Mouse (Mus musculus): Measurements from ENCODE around the gene Klf1. TPM values are rescaled to one million over a fixed set of nuclear protein-coding genes. Genes with fewer than 3 reads are reported as not detected.

Klf1 gene
- polyA plus RNA-seq (2014; fragmentation: Nextera tagmentation; extraction: Ambion mirVana), result 0.70 and 0.91 TPM in 2 replicates

DNA sequence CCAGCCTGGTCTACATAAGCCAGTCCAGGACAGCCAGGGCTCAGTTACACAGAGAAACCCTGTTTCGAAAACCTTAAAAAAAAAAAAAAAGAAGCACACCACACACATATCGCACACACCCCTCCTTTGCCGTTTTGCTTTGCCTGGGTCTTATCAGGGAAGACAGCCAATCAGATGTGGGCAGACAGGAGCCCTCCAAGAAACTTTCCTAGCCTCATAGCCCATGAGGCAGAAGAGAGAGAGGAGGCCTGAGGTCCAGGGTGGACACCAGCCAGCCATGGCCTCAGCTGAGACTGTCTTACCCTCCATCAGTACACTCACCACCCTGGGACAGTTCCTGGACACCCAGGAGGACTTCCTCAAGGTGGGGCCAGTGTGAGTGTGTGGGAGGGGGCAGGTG is at the start of gene Klf1:
Gene Klf1 (plus strand): TSS at position 177 of the 400 bp plus-strand sequence.
- H3K4me3 ChIP-seq (replicated peaks; ENCODE audit: low read length), result peak within 1 kb of the TSS; percentile 41
- peaks cover 10% of the 10 kb centered on the region for H3K4me1 ChIP-seq (replicated peaks; ENCODE audit: control insufficient read depth, insufficient read depth, low read length)
- 77% methylated on average over 3 of the region's 3 CpGs for WGBS
- ATAC-seq (ENCODE audit: low FRiP score), result no peak
- H3K9ac ChIP-seq, result peak within 1 kb of the TSS; percentile 60
- H3K36me3 ChIP-seq (replicated peaks; ENCODE audit: control insufficient read depth, insufficient read depth), result no peaks in the 10 kb centered on the region; the same call in 1 of the 2 replicates
- no peaks in the 10 kb centered on the region for H3K9me3 ChIP-seq (ENCODE audit: control insufficient read depth, low read length)
- DNase-seq (ENCODE audit: low spot score), result no peak
- peak within 1 kb of the TSS; percentile 90 for H3K4me2 ChIP-seq (replicated peaks)
- H3K27ac ChIP-seq, result no peak within 1 kb of the TSS
- peaks cover 16% of the 10 kb centered on the region; the same call in 1 of the 2 replicates for H3K27me3 ChIP-seq (ENCODE audit: control insufficient read depth, insufficient read depth, low read length)

- H3K4me2 ChIP-seq (replicated peaks), result no peak overlapping the region
- H3K4me3 ChIP-seq (replicated peaks; ENCODE audit: low read length), result peak overlapping the region; percentile 76; the same call in 1 of the 2 replicates
- no peak overlapping the region for H3K27ac ChIP-seq
- peaks cover 11% of the 10 kb centered on the region for H3K4me1 ChIP-seq (replicated peaks; ENCODE audit: control insufficient read depth, insufficient read depth, low read length)
- DNase-seq (ENCODE audit: low spot score) (no peak), ATAC-seq (ENCODE audit: low FRiP score) (peak; percentile 41; the same call in 1 of the 2 replicates)
- no peaks in the 10 kb centered on the region for H3K27me3 ChIP-seq (ENCODE audit: control insufficient read depth, insufficient read depth, low read length)
- H3K9ac ChIP-seq, result no peak overlapping the region
- WGBS, result 97% methylated on average over 3 of the region's 3 CpGs
- H3K9me3 ChIP-seq (ENCODE audit: control insufficient read depth, low read length), result no peaks in the 10 kb centered on the region
- H3K36me3 ChIP-seq (replicated peaks; ENCODE audit: control insufficient read depth, insufficient read depth), result peaks cover 25% of the 10 kb centered on the region
These were observed 45.3 kb upstream of the Klf1 start for GRCm38 (mm10) chr8:84856434-84856833.

GRCm38 (mm10) chr8:84856864-84857441 is 44.8 kb upstream of the Klf1 start, which contains the start of gene Farsa:
Gene Farsa (plus strand): TSS chr8:84856989.
- WGBS, result under 1% methylated on average over 39 of the region's 39 CpGs
- Histone ChIP-seq H3K4me1 (replicated peaks; ENCODE audit: control insufficient read depth, insufficient read depth, low read length) (peaks cover 11% of the 10 kb centered on the region), H3K27me3 (ENCODE audit: control insufficient read depth, insufficient read depth, low read length) (no peaks in the 10 kb centered on the region), H3K27ac (peak within 1 kb of the TSS; percentile 79), H3K9me3 (ENCODE audit: control insufficient read depth, low read length) (no peaks in the 10 kb centered on the region), H3K4me2 (replicated peaks) (peak within 1 kb of the TSS; percentile 75), H3K9ac (peak within 1 kb of the TSS; percentile 80), H3K36me3 (replicated peaks; ENCODE audit: control insufficient read depth, insufficient read depth) (peaks cover 30% of the 10 kb centered on the region), H3K4me3 (replicated peaks; ENCODE audit: low read length) (peak within 1 kb of the TSS; percentile 76)
- peak; percentile 95 for DNase-seq (ENCODE audit: low spot score)
- ATAC-seq (ENCODE audit: low FRiP score), result peak; percentile 92

- Histone ChIP-seq H3K4me3 (replicated peaks; ENCODE audit: low read length) (peak within 1 kb of the TSS; percentile 41), H3K9me3 (ENCODE audit: control insufficient read depth, low read length) (no peaks in the 10 kb centered on the region), H3K9ac (peak within 1 kb of the TSS; percentile 54), H3K36me3 (replicated peaks; ENCODE audit: control insufficient read depth, insufficient read depth) (peaks cover 43% of the 10 kb centered on the region), H3K4me1 (replicated peaks; ENCODE audit: control insufficient read depth, insufficient read depth, low read length) (peaks cover 4% of the 10 kb centered on the region; the same call in 1 of the 2 replicates), H3K4me2 (replicated peaks) (peak within 1 kb of the TSS; percentile 88), H3K27me3 (ENCODE audit: control insufficient read depth, insufficient read depth, low read length) (peaks cover 6% of the 10 kb centered on the region; the same call in 1 of the 2 replicates), H3K27ac (no peak within 1 kb of the TSS)
- whole genome bisulfite sequencing, result 16% methylated on average over 46 of the region's 46 CpGs
- peak; percentile 66 for DNase-seq (ENCODE audit: low spot score)
- ATAC-seq (ENCODE audit: low FRiP score), result peak; percentile 44; the same call in 1 of the 2 replicates
These were observed 30.1 kb upstream of the Klf1 start, which contains the start of gene Syce2 for GRCm38 (mm10) chr8:84871376-84872308. Gene Syce2 (plus strand): TSS chr8:84872111.

GRCm38 (mm10) chr8:84872309-84872965 is 29.3 kb upstream of the Klf1 start:
- Histone ChIP-seq H3K27ac (no peak overlapping the region), H3K9ac (peak overlapping the region; percentile 54), H3K4me3 (replicated peaks; ENCODE audit: low read length) (peak overlapping the region; percentile 41), H3K27me3 (ENCODE audit: control insufficient read depth, insufficient read depth, low read length) (peaks cover 6% of the 10 kb centered on the region; the same call in 1 of the 2 replicates), H3K4me1 (replicated peaks; ENCODE audit: control insufficient read depth, insufficient read depth, low read length) (peaks cover 4% of the 10 kb centered on the region; the same call in 1 of the 2 replicates), H3K4me2 (replicated peaks) (peak overlapping the region; percentile 88), H3K36me3 (replicated peaks; ENCODE audit: control insufficient read depth, insufficient read depth) (peaks cover 35% of the 10 kb centered on the region), H3K9me3 (ENCODE audit: control insufficient read depth, low read length) (no peaks in the 10 kb centered on the region)
- 4% methylated on average over 54 of the region's 54 CpGs for WGBS
- ATAC-seq (ENCODE audit: low FRiP score) (peak; percentile 54; the same call in 1 of the 2 replicates), DNase-seq (ENCODE audit: low spot score) (no peak)

DNA sequence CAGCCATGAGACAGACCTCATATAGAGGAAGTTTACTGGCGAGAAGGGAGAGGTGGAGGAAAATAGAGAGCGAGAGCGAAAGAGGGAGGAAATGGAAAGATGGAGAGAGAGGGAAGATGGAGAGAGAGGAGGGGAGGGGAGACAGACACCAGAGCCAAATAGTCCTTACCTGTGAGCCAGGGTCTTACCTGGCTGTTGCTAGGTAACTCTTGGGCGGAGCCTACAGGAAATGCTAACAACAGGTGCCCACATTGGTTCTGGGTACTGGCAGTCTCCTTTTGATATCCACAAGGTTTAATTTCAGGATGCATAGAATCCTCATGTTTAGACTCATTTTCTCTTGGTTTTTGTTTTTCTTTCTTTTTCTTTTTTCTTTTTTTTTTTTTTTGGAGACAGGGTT is 28.7 kb upstream of the Klf1 start:
- no peak for DNase-seq (ENCODE audit: low spot score)
- Histone ChIP-seq H3K36me3 (replicated peaks; ENCODE audit: control insufficient read depth, insufficient read depth) (peaks cover 29% of the 10 kb centered on the region), H3K4me2 (replicated peaks) (peak overlapping the region; percentile 88), H3K4me3 (replicated peaks; ENCODE audit: low read length) (peak overlapping the region; percentile 41), H3K9ac (no peak overlapping the region), H3K27me3 (ENCODE audit: control insufficient read depth, insufficient read depth, low read length) (peaks cover 6% of the 10 kb centered on the region; the same call in 1 of the 2 replicates), H3K27ac (no peak overlapping the region), H3K9me3 (ENCODE audit: control insufficient read depth, low read length) (no peaks in the 10 kb centered on the region), H3K4me1 (replicated peaks; ENCODE audit: control insufficient read depth, insufficient read depth, low read length) (peaks cover 4% of the 10 kb centered on the region; the same call in 1 of the 2 replicates)
- ATAC-seq (ENCODE audit: low FRiP score), result no peak
- WGBS, result 83% methylated on average over 4 of the region's 4 CpGs

GRCm38 (mm10) chr8:84874339-84874738 is 27.4 kb upstream of the Klf1 start:
- Histone ChIP-seq H3K9ac (no peak overlapping the region), H3K27ac (no peak overlapping the region), H3K27me3 (ENCODE audit: control insufficient read depth, insufficient read depth, low read length) (peaks cover 6% of the 10 kb centered on the region; the same call in 1 of the 2 replicates), H3K36me3 (replicated peaks; ENCODE audit: control insufficient read depth, insufficient read depth) (peaks cover 16% of the 10 kb centered on the region), H3K9me3 (ENCODE audit: control insufficient read depth, low read length) (no peaks in the 10 kb centered on the region), H3K4me1 (replicated peaks; ENCODE audit: control insufficient read depth, insufficient read depth, low read length) (peaks cover 4% of the 10 kb centered on the region; the same call in 1 of the 2 replicates), H3K4me2 (replicated peaks) (no peak overlapping the region), H3K4me3 (replicated peaks; ENCODE audit: low read length) (no peak overlapping the region)
- WGBS, result 92% methylated on average over 3 of the region's 3 CpGs
- DNase-seq (ENCODE audit: low spot score) (no peak), ATAC-seq (ENCODE audit: low FRiP score) (no peak)

DNA sequence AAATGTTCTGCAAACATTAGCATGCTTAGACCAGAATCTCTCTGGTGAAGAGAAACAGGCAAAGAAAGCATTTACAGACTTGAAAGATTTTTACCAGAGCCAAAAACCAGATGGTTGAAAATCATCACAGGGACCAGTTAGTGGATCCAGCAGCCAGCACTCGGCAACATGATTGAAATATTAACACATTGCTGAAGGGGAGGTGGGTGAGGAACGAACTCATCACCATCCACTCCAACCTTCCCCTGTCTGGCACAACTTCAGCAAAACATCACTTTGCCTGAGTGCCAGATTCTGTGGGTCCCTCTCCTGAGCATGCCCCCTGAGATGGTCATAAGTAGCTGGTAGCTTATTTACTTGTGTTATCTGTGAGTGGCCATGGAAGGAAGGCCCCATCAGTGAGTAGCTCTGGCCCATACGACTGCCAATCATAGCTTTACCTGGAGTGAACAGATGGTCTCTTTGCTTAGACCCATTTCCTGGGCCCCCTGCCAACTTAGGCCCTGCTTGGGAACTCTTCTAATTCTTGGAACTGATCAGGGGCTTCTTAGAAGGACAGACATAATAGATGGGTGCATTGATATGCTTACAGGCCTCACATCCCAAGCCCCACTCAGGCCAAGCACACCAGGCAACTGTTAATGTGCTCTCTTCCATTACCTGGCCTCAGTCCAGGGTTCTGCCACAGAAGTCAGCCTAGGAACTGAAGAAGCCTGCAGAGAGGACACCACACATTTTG is 24.3 kb upstream of the Klf1 start:
- H3K4me2 ChIP-seq (replicated peaks), result no peak overlapping the region
- peak; percentile 35 for DNase-seq (ENCODE audit: low spot score)
- no peaks in the 10 kb centered on the region for H3K36me3 ChIP-seq (replicated peaks; ENCODE audit: control insufficient read depth, insufficient read depth)
- H3K27ac ChIP-seq, result no peak overlapping the region
- H3K4me3 ChIP-seq (replicated peaks; ENCODE audit: low read length), result no peak overlapping the region
- no peaks in the 10 kb centered on the region; the same call in 1 of the 2 replicates for H3K4me1 ChIP-seq (replicated peaks; ENCODE audit: control insufficient read depth, insufficient read depth, low read length)
- ATAC-seq (ENCODE audit: low FRiP score), result no peak; the same call in 1 of the 2 replicates
- H3K27me3 ChIP-seq (ENCODE audit: control insufficient read depth, insufficient read depth, low read length), result peaks cover 4% of the 10 kb centered on the region; the same call in 1 of the 2 replicates
- 80% methylated on average over 3 of the region's 3 CpGs for WGBS
- H3K9ac ChIP-seq, result no peak overlapping the region
- H3K9me3 ChIP-seq (ENCODE audit: control insufficient read depth, low read length), result no peaks in the 10 kb centered on the region
